Mouse (Mus musculus): Measurements from ENCODE around the gene Sema5a. TPM values are rescaled to one million over a fixed set of nuclear protein-coding genes. Genes with fewer than 3 reads are reported as not detected.

The Sema5a gene
- total and polyA plus RNA-seq, 2 experiments from 2014 or later = 7.6 to 21.5 TPM

DNA sequence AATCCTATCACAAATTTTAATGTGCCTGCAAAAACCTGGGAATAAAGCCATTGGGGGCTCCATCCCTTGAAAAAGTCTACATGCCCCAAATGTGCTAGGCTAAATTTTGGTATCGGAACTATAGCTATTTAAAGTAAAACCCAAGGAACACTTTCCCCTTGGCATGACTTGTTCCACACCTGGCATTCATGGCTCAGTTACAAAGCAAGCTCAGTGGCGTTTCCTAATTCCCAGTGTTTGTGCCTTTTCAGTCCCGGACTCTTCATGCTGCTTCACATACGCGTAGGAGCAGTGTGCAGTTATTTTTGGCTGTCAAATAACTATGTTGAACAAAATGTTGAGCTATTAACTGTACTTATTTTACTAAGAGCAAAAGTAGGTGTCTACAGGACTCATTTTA, 104.7 kb downstream of the Sema5a start:
- Histone ChIP-seq H3K4me3 (ENCODE audit: low read depth, low read length) (no peak overlapping the region), H3K4me1 (ENCODE audit: insufficient read depth) (no peaks in the 10 kb centered on the region), H3K9ac (no peak overlapping the region), H3K27me3 (ENCODE audit: insufficient read depth, low read length) (no peaks in the 10 kb centered on the region), H3K27ac (ENCODE audit: low read depth, low read length) (no peak overlapping the region), H3K9me3 (ENCODE audit: low read length) (no peaks in the 10 kb centered on the region), H3K4me2 (ENCODE audit: low read depth) (no peak overlapping the region), H3K36me3 (ENCODE audit: insufficient read depth) (no peaks in the 10 kb centered on the region)
- ATAC-seq (no peak), DNase-seq (no peak)
- WGBS = 57% methylated on average over 5 of the region's 5 CpGs
- no peak for TF ChIP-seq CTCF (IDR thresholded peaks at IDR 0.05; ENCODE audit: low read depth)

DNA sequence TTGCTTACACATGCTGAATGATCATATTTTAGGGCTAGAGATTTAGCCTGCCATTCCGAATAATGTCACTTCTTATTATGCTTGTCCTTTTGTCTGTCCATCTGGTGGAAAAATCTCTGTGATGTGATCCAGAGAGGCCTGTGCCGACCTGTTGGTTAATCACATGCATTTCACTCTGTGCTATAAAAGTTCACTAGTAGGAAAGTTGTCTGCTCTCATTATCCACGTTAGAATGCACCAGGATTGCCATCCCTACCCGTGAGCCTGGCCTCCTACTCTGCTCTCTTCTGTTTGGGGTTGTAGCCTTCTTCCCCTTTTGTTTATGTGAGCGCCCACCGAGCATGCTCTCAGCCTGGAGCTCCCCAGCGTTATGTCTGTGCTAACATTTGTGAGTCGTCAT, 108.4 kb downstream of the Sema5a start:
- Histone ChIP-seq H3K27me3 (ENCODE audit: insufficient read depth, low read length) (no peaks in the 10 kb centered on the region), H3K4me2 (ENCODE audit: low read depth) (no peak overlapping the region), H3K27ac (ENCODE audit: low read depth, low read length) (no peak overlapping the region), H3K36me3 (ENCODE audit: insufficient read depth) (no peaks in the 10 kb centered on the region), H3K9me3 (ENCODE audit: low read length) (no peaks in the 10 kb centered on the region), H3K4me3 (ENCODE audit: low read depth, low read length) (no peak overlapping the region), H3K4me1 (ENCODE audit: insufficient read depth) (no peaks in the 10 kb centered on the region), H3K9ac (no peak overlapping the region)
- 38% methylated on average over 8 of the region's 8 CpGs for WGBS
- ATAC-seq (no peak), DNase-seq (no peak)
- TF ChIP-seq CTCF (IDR thresholded peaks at IDR 0.05; ENCODE audit: low read depth) = no peak

DNA sequence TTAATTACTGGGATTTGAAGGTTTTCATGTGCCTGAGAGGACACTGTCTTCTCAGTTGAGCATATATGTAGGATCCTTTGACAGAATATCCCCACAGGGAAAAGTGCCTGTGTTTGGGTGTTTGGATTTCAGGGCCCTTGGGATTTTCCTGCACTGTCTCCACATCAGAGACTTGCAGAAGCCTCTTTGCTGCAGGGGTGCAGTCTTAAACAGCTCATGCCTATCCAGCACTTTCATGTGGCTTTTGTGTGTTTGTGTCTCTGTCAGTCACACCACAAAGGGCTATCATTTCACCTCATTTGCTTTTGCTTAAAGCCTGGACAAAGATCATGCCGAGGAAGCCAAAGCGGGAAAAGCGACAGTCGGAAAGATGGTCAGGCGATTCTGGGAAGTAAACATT, 108.9 kb downstream of the Sema5a start:
- 19% methylated on average over 5 of the region's 5 CpGs for WGBS
- Histone ChIP-seq H3K4me1 (ENCODE audit: insufficient read depth) (no peaks in the 10 kb centered on the region), H3K4me3 (ENCODE audit: low read depth, low read length) (no peak overlapping the region), H3K9me3 (ENCODE audit: low read length) (no peaks in the 10 kb centered on the region), H3K27me3 (ENCODE audit: insufficient read depth, low read length) (no peaks in the 10 kb centered on the region), H3K36me3 (ENCODE audit: insufficient read depth) (no peaks in the 10 kb centered on the region), H3K27ac (ENCODE audit: low read depth, low read length) (no peak overlapping the region), H3K4me2 (ENCODE audit: low read depth) (no peak overlapping the region), H3K9ac (no peak overlapping the region)
- ATAC-seq (no peak), DNase-seq (no peak)
- TF ChIP-seq CTCF (IDR thresholded peaks at IDR 0.05; ENCODE audit: low read depth) = no peak

DNA sequence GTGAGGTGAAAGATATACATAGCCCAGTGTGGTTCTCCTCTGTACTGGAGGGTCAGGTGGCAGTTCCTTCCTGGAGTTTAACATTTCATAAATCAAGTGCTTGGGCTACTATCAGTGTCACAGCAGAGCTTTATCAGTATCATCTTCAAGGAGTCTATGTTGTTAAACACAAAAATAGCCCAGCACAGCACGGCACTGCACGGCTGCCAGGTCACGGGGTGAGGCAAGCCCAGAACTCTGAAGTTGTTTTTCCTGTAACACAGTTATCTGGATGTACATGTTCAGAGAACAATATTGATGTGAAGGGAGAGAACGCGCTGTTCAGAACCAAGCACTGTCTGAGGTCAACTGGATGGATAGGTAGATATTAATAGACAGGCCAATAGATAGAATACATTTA, 112.2 kb downstream of the Sema5a start:
- Histone ChIP-seq H3K9me3 (ENCODE audit: low read length) (no peaks in the 10 kb centered on the region), H3K4me2 (ENCODE audit: low read depth) (no peak overlapping the region), H3K36me3 (ENCODE audit: insufficient read depth) (no peaks in the 10 kb centered on the region), H3K27me3 (ENCODE audit: insufficient read depth, low read length) (no peaks in the 10 kb centered on the region), H3K27ac (ENCODE audit: low read depth, low read length) (no peak overlapping the region), H3K4me3 (ENCODE audit: low read depth, low read length) (no peak overlapping the region), H3K4me1 (ENCODE audit: insufficient read depth) (no peaks in the 10 kb centered on the region), H3K9ac (no peak overlapping the region)
- DNase-seq = no peak
- ATAC-seq = no peak
- WGBS = 85% methylated on average over 5 of the region's 5 CpGs
- no peak for TF ChIP-seq CTCF (IDR thresholded peaks at IDR 0.05; ENCODE audit: low read depth)

DNA sequence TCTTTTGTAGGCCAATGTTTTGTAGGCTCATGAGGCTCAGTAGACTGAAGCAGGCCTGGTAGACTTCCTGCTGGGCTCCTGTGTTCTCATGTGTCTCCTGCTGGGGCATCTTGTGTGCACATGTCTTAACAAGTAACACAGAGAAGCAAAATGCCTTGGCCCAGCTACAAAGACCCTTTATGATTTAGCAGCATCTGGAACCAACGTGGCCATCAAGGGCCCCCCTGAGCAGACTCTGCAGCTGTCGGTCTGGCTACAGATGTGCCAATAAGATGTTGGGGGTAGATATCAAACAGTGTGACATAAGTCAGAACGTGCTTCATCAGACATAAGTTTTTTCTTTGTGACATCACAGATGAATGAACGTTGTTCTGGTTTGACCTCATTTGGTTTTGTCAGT, 123.2 kb downstream of the Sema5a start:
- no peaks in the 10 kb centered on the region for H3K4me1 ChIP-seq (ENCODE audit: insufficient read depth)
- DNase-seq (no peak), ATAC-seq (no peak)
- no peak overlapping the region for H3K4me3 ChIP-seq (ENCODE audit: low read depth, low read length)
- no peak overlapping the region for H3K27ac ChIP-seq (ENCODE audit: low read depth, low read length)
- TF ChIP-seq CTCF (IDR thresholded peaks at IDR 0.05; ENCODE audit: low read depth) = no peak
- no peak overlapping the region for H3K4me2 ChIP-seq (ENCODE audit: low read depth)
- H3K36me3 ChIP-seq (ENCODE audit: insufficient read depth) = no peaks in the 10 kb centered on the region
- 74% methylated on average over 4 of the region's 4 CpGs for WGBS
- H3K9me3 ChIP-seq (ENCODE audit: low read length) = no peaks in the 10 kb centered on the region
- no peaks in the 10 kb centered on the region for H3K27me3 ChIP-seq (ENCODE audit: insufficient read depth, low read length)
- H3K9ac ChIP-seq = no peak overlapping the region

DNA sequence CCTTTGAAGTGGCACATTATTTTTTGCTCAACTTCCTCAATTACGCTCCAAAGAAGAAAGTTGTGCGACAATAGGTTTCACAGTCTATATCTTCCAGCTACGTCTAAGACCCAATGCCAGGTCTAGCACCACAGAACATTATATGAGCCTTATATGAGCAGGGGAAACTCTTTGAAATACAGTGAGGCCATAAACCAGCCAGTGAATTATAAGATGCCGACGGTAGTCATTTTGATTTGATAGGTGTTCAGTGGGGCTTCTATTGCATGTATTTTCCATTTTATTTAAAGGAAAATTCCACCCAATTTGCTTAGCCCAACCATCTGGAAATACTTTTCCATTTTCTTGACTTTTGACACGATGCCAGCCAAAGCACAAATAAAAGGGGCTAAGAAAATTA, 126.3 kb downstream of the Sema5a start:
- H3K36me3 ChIP-seq (ENCODE audit: insufficient read depth) = no peaks in the 10 kb centered on the region
- no peak overlapping the region for H3K9ac ChIP-seq
- WGBS = 85% methylated on average over 6 of the region's 6 CpGs
- no peaks in the 10 kb centered on the region for H3K27me3 ChIP-seq (ENCODE audit: insufficient read depth, low read length)
- H3K27ac ChIP-seq (ENCODE audit: low read depth, low read length) = no peak overlapping the region
- H3K4me1 ChIP-seq (ENCODE audit: insufficient read depth) = no peaks in the 10 kb centered on the region
- DNase-seq (no peak), ATAC-seq (no peak)
- H3K9me3 ChIP-seq (ENCODE audit: low read length) = no peaks in the 10 kb centered on the region
- no peak for TF ChIP-seq CTCF (IDR thresholded peaks at IDR 0.05; ENCODE audit: low read depth)
- H3K4me2 ChIP-seq (ENCODE audit: low read depth) = no peak overlapping the region
- no peak overlapping the region for H3K4me3 ChIP-seq (ENCODE audit: low read depth, low read length)

DNA sequence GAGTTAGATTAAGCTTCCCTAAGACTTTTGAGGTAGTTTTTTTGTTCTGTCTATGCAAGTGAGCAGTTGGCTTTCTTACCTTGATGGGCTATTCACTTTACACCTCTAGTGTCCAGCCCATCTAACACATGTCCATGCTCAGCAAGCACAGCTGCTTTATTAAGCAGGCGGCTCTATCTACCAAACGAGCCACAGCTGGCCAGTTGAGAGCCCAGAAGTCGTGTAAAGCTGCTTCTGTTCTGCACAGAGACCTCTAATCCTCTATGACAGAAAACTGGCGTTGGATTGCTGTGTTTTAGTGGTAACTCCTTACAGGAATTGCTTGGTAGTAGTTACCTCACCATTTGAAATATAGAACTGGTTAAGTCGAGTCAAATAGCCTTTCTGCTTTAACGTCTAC, 126.8 kb downstream of the Sema5a start:
- no peaks in the 10 kb centered on the region for H3K4me1 ChIP-seq (ENCODE audit: insufficient read depth)
- H3K9me3 ChIP-seq (ENCODE audit: low read length) = no peaks in the 10 kb centered on the region

DNA sequence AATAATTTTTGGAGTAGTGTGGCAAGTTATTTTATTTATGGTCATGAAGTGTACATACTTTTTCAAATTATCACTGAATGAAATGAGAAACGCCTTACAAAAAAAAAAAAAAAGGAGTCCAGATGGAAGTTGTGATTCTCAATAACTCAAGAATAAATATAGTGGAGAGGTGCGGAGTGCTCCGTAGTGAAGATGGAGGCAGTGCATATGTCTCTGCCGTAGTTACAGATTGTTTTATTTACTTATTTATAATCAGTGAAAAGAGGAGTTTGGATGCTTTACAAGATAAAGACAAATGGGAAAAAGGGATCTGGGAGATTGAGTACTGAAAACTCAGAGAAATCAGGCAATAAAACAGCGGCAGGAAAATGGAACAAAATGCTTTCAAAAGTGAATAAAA, 131.7 kb downstream of the Sema5a start:
- H3K4me2 ChIP-seq (ENCODE audit: low read depth) = no peak overlapping the region
- no peak overlapping the region for H3K9ac ChIP-seq
- no peak overlapping the region for H3K4me3 ChIP-seq (ENCODE audit: low read depth, low read length)
- no peaks in the 10 kb centered on the region for H3K36me3 ChIP-seq (ENCODE audit: insufficient read depth)
- no peaks in the 10 kb centered on the region for H3K4me1 ChIP-seq (ENCODE audit: insufficient read depth)
- no peak for DNase-seq
- no peak for ATAC-seq
- TF ChIP-seq CTCF (IDR thresholded peaks at IDR 0.05; ENCODE audit: low read depth) = no peak
- 65% methylated on average over 5 of the region's 5 CpGs for WGBS
- no peaks in the 10 kb centered on the region for H3K27me3 ChIP-seq (ENCODE audit: insufficient read depth, low read length)
- H3K27ac ChIP-seq (ENCODE audit: low read depth, low read length) = no peak overlapping the region
- no peaks in the 10 kb centered on the region for H3K9me3 ChIP-seq (ENCODE audit: low read length)

More for the DNA sequence above, 126.8 kb downstream of the Sema5a start:
- Histone ChIP-seq H3K9ac (no peak overlapping the region), H3K27me3 (ENCODE audit: insufficient read depth, low read length) (no peaks in the 10 kb centered on the region), H3K4me3 (ENCODE audit: low read depth, low read length) (no peak overlapping the region), H3K4me2 (ENCODE audit: low read depth) (no peak overlapping the region), H3K27ac (ENCODE audit: low read depth, low read length) (no peak overlapping the region), H3K36me3 (ENCODE audit: insufficient read depth) (no peaks in the 10 kb centered on the region)
- WGBS = 69% methylated on average over 6 of the region's 6 CpGs
- no peak for DNase-seq
- TF ChIP-seq CTCF (IDR thresholded peaks at IDR 0.05; ENCODE audit: low read depth) = no peak
- no peak for ATAC-seq

All from forebrain, postnatal 0 days (tissue).